Mouse (Mus musculus) heart, postnatal 0 days (tissue): ENCODE results near the gene Poln. TPM values are rescaled to one million over a fixed set of nuclear protein-coding genes. Genes with fewer than 3 reads are reported as not detected.

Source experiments
- ATAC-seq: fragments of 200-750 bp; cut with Nextera tagmentation; 2 replicates; pipeline ENCODE4 v1.8.0; 2017; ENCODE audit warnings: low read depth, moderate number of reproducible peaks, moderate library complexity; ENCODE audit not compliant: insufficient read depth
- DNase-seq: peaks from one replicate; pipeline ENCODE4 v3.0.0-alpha.2; 2016; ENCODE audit warnings: low spot score
- H3K27ac ChIP-seq: fragments of 300-500 bp; sonication (generic); 2 replicates; pipeline ENCODE4 v1.5.1; 2014; ENCODE audit warnings: low read depth, mild to moderate bottlenecking
- H3K27me3 ChIP-seq: fragments of 300-500 bp; sonication (generic); 2 replicates; pipeline ENCODE4 v1.6.1; 2014; ENCODE audit warnings: low read length, mixed read lengths; ENCODE audit not compliant: control insufficient read depth, insufficient read depth
- H3K36me3 ChIP-seq: fragments of 300-500 bp; sonication (generic); replicated peaks from 2 replicates; pipeline ENCODE4 v1.6.1; 2014; ENCODE audit warnings: low read length, mixed read lengths; ENCODE audit not compliant: control insufficient read depth, insufficient read depth
- H3K4me1 ChIP-seq: fragments of 300-500 bp; sonication (generic); 2 replicates; pipeline ENCODE4 v1.6.1; 2014; ENCODE audit warnings: antibody characterized with exemption; ENCODE audit not compliant: control insufficient read depth, insufficient read depth
- H3K4me2 ChIP-seq: fragments of 300-500 bp; sonication (generic); 2 replicates; pipeline ENCODE4 v1.6.1; 2014; ENCODE audit warnings: low read depth, mild to moderate bottlenecking, low read length, moderate library complexity
- H3K4me3 ChIP-seq: fragments of 300-500 bp; sonication (generic); 2 replicates; pipeline ENCODE4 v1.5.1; 2014; ENCODE audit warnings: low read depth, low read length
- H3K9ac ChIP-seq: fragments of 300-500 bp; sonication (generic); replicated peaks from 2 replicates; pipeline ENCODE4 v1.6.1; 2014; ENCODE audit warnings: low read depth, low read length, mixed read lengths
- H3K9me3 ChIP-seq: fragments of 300-500 bp; sonication (generic); replicated peaks from 2 replicates; pipeline ENCODE4 v1.6.1; 2016; ENCODE audit warnings: low read length; ENCODE audit not compliant: control insufficient read depth
- CTCF ChIP-seq: IDR thresholded peaks from 2 replicates; pipeline ENCODE4 v1.5.1; 2016; ENCODE audit warnings: antibody characterized with exemption, control low read depth, low read depth
- EP300 ChIP-seq: IDR thresholded peaks from 2 replicates; pipeline ENCODE4 v1.6.1; 2016; ENCODE audit warnings: antibody characterized with exemption, low read depth
- WGBS: fragments of 180-500 bp; shearing (Covaris S2); extraction: QIAGEN DNeasy Blood & Tissue Kit; methylation state at CpG from one replicate; pipeline ENCODE4 v1.1.7; 2014; 5-methylcytosine and 5-hydroxymethylcytosine counted together
- polyA plus RNA-seq: library from polyadenylated mRNA; unstranded; fragments of >200 nt; fragmentation: Nextera tagmentation; extraction: Ambion mirVana; gene quantifications from 2 replicates; pipeline ENCODE4 v1.2.1, GENCODE M21; 2015
- total RNA-seq: library from RNA; depleted of rRNA; stranded (reverse); fragments of >200 nt; gene quantifications from 2 replicates; pipeline ENCODE4 v1.2.3, GENCODE M21; 2014; ENCODE audit warnings: low replicate concordance

Poln gene
- total and polyA plus RNA-seq, 2 experiments from 2014 or later: 1.3 TPM; not detected in 1

- Histone ChIP-seq H3K36me3 (no peaks in the 10 kb centered on the region), H3K9ac (peak within 1 kb of the TSS; percentile 91), H3K27me3 (no peaks in the 10 kb centered on the region), H3K4me2 (peak within 1 kb of the TSS; percentile 87), H3K4me1 (peaks cover 64% of the 10 kb centered on the region), H3K4me3 (peak within 1 kb of the TSS; percentile 87), H3K27ac (peak within 1 kb of the TSS; percentile 97), H3K9me3 (no peaks in the 10 kb centered on the region)
- peak; percentile 100 for DNase-seq
- WGBS: under 1% methylated on average over 60 of the region's 60 CpGs
- TF ChIP-seq EP300: peak; percentile 68; the same call in 1 of the 2 replicates
- no peak for TF ChIP-seq CTCF
- peak; percentile 92 for ATAC-seq
Observed at GRCm38 (mm10) chr5:34187601-34188316, 18.5 kb upstream of the Poln start, which contains the start of gene Mxd4. Mxd4 (minus strand) TSS chr5:34187720.

DNA sequence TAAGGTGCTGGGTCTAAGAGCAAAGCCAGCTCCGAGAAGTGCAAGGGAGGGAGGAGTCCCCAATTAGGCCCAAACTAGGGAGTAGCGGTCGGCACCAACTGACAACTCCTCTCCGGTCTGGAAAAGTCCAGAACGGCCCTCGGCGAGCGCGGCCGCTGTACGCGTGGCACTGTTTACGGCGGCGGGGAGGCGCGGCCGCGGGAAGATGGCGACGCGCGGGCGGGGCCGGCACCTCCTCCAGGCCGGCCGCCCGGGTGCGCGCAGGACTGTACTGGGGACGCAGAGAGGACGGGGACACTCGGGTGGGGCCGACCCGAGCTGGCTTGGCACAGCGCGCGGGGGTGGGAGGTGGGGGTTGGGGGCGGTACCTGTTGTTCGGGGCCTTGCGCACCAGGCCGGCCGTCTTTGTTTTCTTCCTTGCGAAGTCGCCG is 17.7 kb upstream of the Poln start:
- WGBS: under 1% methylated on average over 38 of the region's 46 CpGs
- no peaks in the 10 kb centered on the region for H3K9me3 ChIP-seq
- DNase-seq (peak; percentile 50), ATAC-seq (peak; percentile 16)
- H3K9ac ChIP-seq: peak overlapping the region; percentile 91
- peaks cover 67% of the 10 kb centered on the region for H3K4me1 ChIP-seq
- peaks cover 2% of the 10 kb centered on the region; the same call in 1 of the 2 replicates for H3K36me3 ChIP-seq
- TF ChIP-seq EP300 (no peak), CTCF (no peak)
- peak overlapping the region; percentile 87 for H3K4me3 ChIP-seq
- H3K27ac ChIP-seq: peak overlapping the region; percentile 97
- peak overlapping the region; percentile 87 for H3K4me2 ChIP-seq
- no peaks in the 10 kb centered on the region for H3K27me3 ChIP-seq

GRCm38 (mm10) chr5:34186391-34186790 is 17.1 kb upstream of the Poln start:
- 46% methylated on average over 2 of the region's 2 CpGs for WGBS
- H3K27ac ChIP-seq: peak overlapping the region; percentile 97
- H3K9me3 ChIP-seq: no peaks in the 10 kb centered on the region
- H3K4me1 ChIP-seq: peaks cover 62% of the 10 kb centered on the region
- TF ChIP-seq CTCF (no peak), EP300 (no peak)
- H3K9ac ChIP-seq: peak overlapping the region; percentile 91
- ATAC-seq (no peak), DNase-seq (no peak)
- H3K4me2 ChIP-seq: peak overlapping the region; percentile 87
- H3K4me3 ChIP-seq: peak overlapping the region; percentile 87
- no peaks in the 10 kb centered on the region for H3K27me3 ChIP-seq
- peaks cover 8% of the 10 kb centered on the region for H3K36me3 ChIP-seq

DNA sequence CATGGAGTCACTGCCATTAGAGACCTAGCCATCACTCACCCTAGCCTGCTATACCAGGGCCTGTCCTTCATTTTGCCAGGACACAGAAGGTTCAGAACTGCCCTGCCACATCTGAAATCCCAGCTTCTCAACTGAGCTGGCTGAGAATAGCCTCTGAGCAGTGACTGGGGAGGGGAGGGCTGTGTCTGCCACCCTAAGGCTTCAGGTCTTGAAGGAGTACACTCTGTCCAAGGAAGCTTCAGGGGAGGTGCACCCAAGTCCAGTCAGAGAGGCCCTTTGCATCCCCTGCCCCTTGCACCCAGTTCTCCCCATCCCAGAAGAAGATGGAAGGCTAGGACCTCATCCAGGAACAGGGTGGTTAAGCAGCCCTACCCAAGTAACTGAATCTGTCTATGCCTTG is 16.5 kb upstream of the Poln start:
- H3K9ac ChIP-seq: peak overlapping the region; percentile 91
- peaks cover 56% of the 10 kb centered on the region for H3K4me1 ChIP-seq
- no peaks in the 10 kb centered on the region for H3K27me3 ChIP-seq
- H3K36me3 ChIP-seq: peaks cover 14% of the 10 kb centered on the region
- no peaks in the 10 kb centered on the region for H3K9me3 ChIP-seq
- TF ChIP-seq EP300: no peak
- TF ChIP-seq CTCF: no peak
- ATAC-seq (no peak), DNase-seq (no peak)
- H3K27ac ChIP-seq: 0 out of 2 replicates have a peak overlapping the region, but pooled peaks have one; percentile 97
- H3K4me3 ChIP-seq: peak overlapping the region; percentile 87
- H3K4me2 ChIP-seq: peak overlapping the region; percentile 87

DNA sequence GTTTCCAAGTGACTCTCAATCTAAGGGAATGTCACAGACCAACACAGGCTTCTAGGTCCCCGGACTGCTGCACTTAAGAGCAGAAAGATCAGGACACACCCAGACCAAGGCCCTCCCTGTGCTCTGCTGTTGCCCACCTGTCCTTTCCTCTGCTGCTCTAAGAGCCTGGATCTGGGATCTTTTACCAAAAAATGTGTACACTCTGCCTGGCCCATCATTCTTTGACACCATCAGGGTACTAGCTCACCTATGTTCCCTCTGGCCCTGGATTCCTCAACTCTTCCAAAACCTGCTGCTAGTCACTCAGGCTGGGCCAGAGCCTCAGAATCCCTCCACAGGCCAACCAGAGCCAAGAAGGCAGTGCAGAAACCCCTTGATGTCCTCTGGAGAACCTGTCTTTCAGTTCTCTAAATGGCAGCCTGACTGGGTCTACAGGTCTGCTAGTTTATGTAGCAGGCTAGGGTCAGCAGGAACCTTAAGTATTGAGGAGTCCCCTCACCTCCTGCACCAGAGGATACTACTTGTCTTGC is 15.9 kb upstream of the Poln start:
- Histone ChIP-seq H3K36me3 (peaks cover 21% of the 10 kb centered on the region), H3K4me2 (peak overlapping the region; percentile 87; the same call in 1 of the 2 replicates), H3K9ac (0 out of 2 replicates have a peak overlapping the region, but pooled peaks have one; percentile 91), H3K9me3 (no peaks in the 10 kb centered on the region), H3K4me1 (peaks cover 53% of the 10 kb centered on the region), H3K4me3 (no peak overlapping the region), H3K27me3 (no peaks in the 10 kb centered on the region), H3K27ac (no peak overlapping the region)
- DNase-seq: no peak
- WGBS: 67% methylated on average over 1 of the region's 1 CpGs
- TF ChIP-seq CTCF (no peak), EP300 (no peak)
- no peak for ATAC-seq
